Mouse (Mus musculus) liver, embryonic 14 days (tissue): Measurements from ENCODE around the gene Fgf22. TPM values are rescaled to one million over a fixed set of nuclear protein-coding genes. Genes with fewer than 3 reads are reported as not detected.

Source experiments
- polyA plus RNA-seq: library from polyadenylated mRNA; depleted of rRNA; stranded (reverse); fragments of >200 nt; gene quantifications from 2 replicates; pipeline ENCODE4 v1.2.3, GENCODE M21; 2012; rRNA removed

Fgf22 gene
- polyA plus RNA-seq: not detected in 2 replicates

GRCm38 (mm10) chr10:79754856-79755516 is at the start of gene Fgf22:
Fgf22 (plus strand) TSS chr10:79755076.

GRCm38 (mm10) chr10:79716254-79716987 is 38.5 kb upstream of the Fgf22 start, which contains the start of gene Hcn2:
Hcn2 (plus strand) TSS chr10:79716634.

GRCm38 (mm10) chr10:79745898-79746773 is 8.7 kb upstream of the Fgf22 start, which contains the start of gene Polrmt:
Polrmt (minus strand) TSS chr10:79746581.

GRCm38 (mm10) chr10:79766508-79767325 is 11.8 kb downstream of the Fgf22 start, which contains the start of gene Rnf126:
Rnf126 (minus strand) TSS chr10:79766952.

GRCm38 (mm10) chr10:79777103-79777531 is 22.2 kb downstream of the Fgf22 start, which contains the start of gene Fstl3:
Fstl3 (plus strand) TSS chr10:79777272.

GRCm38 (mm10) chr10:79790861-79791260 is 36.0 kb downstream of the Fgf22 start, which contains the start of gene Prss57:
Prss57 (minus strand) TSS chr10:79790961.

GRCm38 (mm10) chr10:79793051-79793737 is 38.3 kb downstream of the Fgf22 start, which contains the start of gene Palm:
Palm (plus strand) TSS chr10:79793572.

Other genes with a start within 250 kb of the Fgf22 start
- gene Plpp2, start 221.3 kb upstream of the Fgf22 start, polyA plus RNA-seq: 7.6 and 11.0 TPM in 2 replicates
- 13.2 and 15.8 TPM in 2 replicates for gene Mier2, start 199.9 kb upstream of the Fgf22 start, polyA plus RNA-seq
- not detected in 2 replicates for gene Theg, start 167.7 kb upstream of the Fgf22 start, polyA plus RNA-seq
- gene C2cd4c, start 141.1 kb upstream of the Fgf22 start, polyA plus RNA-seq: 0.02 TPM in 2 replicates
- 0.12 and 0.34 TPM in 2 replicates for gene Shc2, start 117.2 kb upstream of the Fgf22 start, polyA plus RNA-seq
- not detected in 2 replicates for gene Odf3l2, start 109.3 kb upstream of the Fgf22 start, polyA plus RNA-seq
- gene Madcam1, start 90.5 kb upstream of the Fgf22 start, polyA plus RNA-seq: 0.15 and 0.27 TPM in 2 replicates
- gene Tpgs1, start 85.7 kb upstream of the Fgf22 start, polyA plus RNA-seq: 13.3 and 13.8 TPM in 2 replicates
- gene Cdc34, start 72.9 kb upstream of the Fgf22 start, polyA plus RNA-seq: 114 and 122 TPM in 2 replicates
- 0.07 and 0.23 TPM in 2 replicates for gene Gzmm, start 66.1 kb upstream of the Fgf22 start, polyA plus RNA-seq
- gene Bsg, start 50.6 kb upstream of the Fgf22 start, polyA plus RNA-seq: 516 and 611 TPM in 2 replicates
- gene Hcn2, start 38.4 kb upstream of the Fgf22 start, polyA plus RNA-seq: 0.07 and 0.08 TPM in 2 replicates
- 15.2 and 16.1 TPM in 2 replicates for gene Polrmt, start 8.5 kb upstream of the Fgf22 start, polyA plus RNA-seq
- 40.0 and 46.4 TPM in 2 replicates for gene Rnf126, start 11.9 kb downstream of the Fgf22 start, polyA plus RNA-seq
- gene Fstl3, start 22.2 kb downstream of the Fgf22 start, polyA plus RNA-seq: 0.50 and 0.51 TPM in 2 replicates
- gene Prss57, start 35.9 kb downstream of the Fgf22 start, polyA plus RNA-seq: 1.9 and 3.0 TPM in 2 replicates
- 3.6 and 3.9 TPM in 2 replicates for gene Palm, start 38.5 kb downstream of the Fgf22 start, polyA plus RNA-seq
- gene Misp, start 65.9 kb downstream of the Fgf22 start, polyA plus RNA-seq: 0.16 TPM in 2 replicates
- 117 and 130 TPM in 2 replicates for gene Ptbp1, start 99.4 kb downstream of the Fgf22 start, polyA plus RNA-seq
- gene Prtn3, start 119.4 kb downstream of the Fgf22 start, polyA plus RNA-seq: 119 and 171 TPM in 2 replicates
- gene Plppr3, start 119.6 kb downstream of the Fgf22 start, polyA plus RNA-seq: 6.2 and 6.7 TPM in 2 replicates
- gene Elane, start 131.2 kb downstream of the Fgf22 start, polyA plus RNA-seq: 36.8 and 63.1 TPM in 2 replicates
- 0.03 TPM in 1 of 2 replicates, not detected in the other for gene Cfd, start 135.8 kb downstream of the Fgf22 start, polyA plus RNA-seq
- 11.7 and 12.4 TPM in 2 replicates for gene Med16, start 153.8 kb downstream of the Fgf22 start, polyA plus RNA-seq
- gene Gm26602, start 155.8 kb downstream of the Fgf22 start, polyA plus RNA-seq: not detected in 2 replicates
- 0.23 and 0.24 TPM in 2 replicates for gene Kiss1r, start 161.9 kb downstream of the Fgf22 start, polyA plus RNA-seq
- 28.2 and 33.7 TPM in 2 replicates for gene R3hdm4, start 166.1 kb downstream of the Fgf22 start, polyA plus RNA-seq
- gene Arid3a, start 172.0 kb downstream of the Fgf22 start, polyA plus RNA-seq: 4.7 and 5.8 TPM in 2 replicates
- 22.7 and 23.6 TPM in 2 replicates for gene Wdr18, start 205.1 kb downstream of the Fgf22 start, polyA plus RNA-seq
- gene Grin3b, start 215.6 kb downstream of the Fgf22 start, polyA plus RNA-seq: 0.02 and 0.05 TPM in 2 replicates
- gene Tmem259, start 229.3 kb downstream of the Fgf22 start, polyA plus RNA-seq: 49.9 and 57.6 TPM in 2 replicates
- 13.6 and 16.7 TPM in 2 replicates for gene Cnn2, start 233.5 kb downstream of the Fgf22 start, polyA plus RNA-seq
- gene Abca7, start 241.4 kb downstream of the Fgf22 start, polyA plus RNA-seq: 8.8 and 11.5 TPM in 2 replicates